Mouse (Mus musculus): ENCODE measurements around the gene Akap13.
A peak's percentile ranks its signal among the peaks of the same experiment; 100 is the strongest.

Gene Akap13

DNA sequence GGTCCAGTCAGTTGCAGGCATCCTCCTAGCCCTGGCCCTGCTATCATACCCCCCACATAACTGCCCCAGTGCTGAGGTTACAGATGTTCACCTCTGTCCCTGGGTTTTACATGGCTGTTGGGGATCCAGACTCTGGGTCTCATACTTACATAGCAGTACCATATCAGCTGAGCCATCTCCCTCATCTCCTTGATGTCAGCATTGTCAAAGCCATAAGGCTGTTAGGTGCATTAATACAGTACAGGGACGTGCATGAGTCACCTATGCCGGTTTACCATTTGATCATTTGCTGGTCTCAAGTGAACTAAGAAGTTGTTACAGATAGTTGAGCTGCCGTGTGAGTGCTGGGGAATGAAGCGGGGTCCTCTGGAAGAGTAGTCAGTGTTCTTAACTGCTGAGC, 174.3 kb downstream of the Akap13 start:
- no peak for DNase-seq (ENCODE audit: low read depth in 2 of 2, low spot score in 2 of 2)

DNA sequence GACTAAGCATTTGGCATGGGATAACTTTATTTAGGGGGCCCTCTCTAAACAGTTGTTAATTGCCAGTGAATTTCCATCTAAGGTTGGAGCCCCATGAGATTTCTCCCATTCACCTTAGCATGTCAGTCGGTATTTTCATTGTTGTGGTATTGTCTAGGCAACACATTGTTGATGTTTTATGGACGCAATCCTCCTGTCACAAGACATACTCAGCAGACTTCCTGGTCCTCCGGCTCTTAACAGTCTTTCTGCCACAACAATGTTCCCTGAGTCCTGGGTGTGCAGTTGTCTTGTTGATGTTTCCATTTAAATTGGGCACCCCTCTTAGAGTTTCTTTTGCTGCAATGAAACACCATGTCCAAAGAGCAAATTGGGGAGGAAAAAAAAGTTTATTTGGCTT, 177.6 kb downstream of the Akap13 start:
- no peak for DNase-seq (ENCODE audit: low read depth in 2 of 2, low spot score in 2 of 2)

DNA sequence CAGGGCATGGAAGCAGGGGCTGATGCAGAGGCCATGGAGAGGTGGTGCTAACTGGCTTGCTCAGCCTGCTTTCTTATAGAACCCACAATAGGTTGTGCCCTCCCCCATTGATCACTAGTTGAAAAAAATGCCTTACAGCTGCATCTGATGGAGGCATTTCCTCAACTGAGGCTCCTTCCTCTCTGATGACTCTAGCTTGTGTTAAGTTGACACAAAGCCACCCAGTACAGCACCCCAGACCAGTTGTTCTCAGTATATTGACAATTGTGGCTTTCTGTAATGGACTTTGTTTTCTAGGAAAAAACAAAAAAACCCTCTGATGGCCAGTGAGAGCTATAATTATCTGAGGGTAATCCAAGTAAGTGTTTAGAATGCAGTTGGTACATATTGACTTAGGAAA, 178.1 kb downstream of the Akap13 start:
- no peak for DNase-seq (ENCODE audit: low read depth in 2 of 2, low spot score in 2 of 2)

DNA sequence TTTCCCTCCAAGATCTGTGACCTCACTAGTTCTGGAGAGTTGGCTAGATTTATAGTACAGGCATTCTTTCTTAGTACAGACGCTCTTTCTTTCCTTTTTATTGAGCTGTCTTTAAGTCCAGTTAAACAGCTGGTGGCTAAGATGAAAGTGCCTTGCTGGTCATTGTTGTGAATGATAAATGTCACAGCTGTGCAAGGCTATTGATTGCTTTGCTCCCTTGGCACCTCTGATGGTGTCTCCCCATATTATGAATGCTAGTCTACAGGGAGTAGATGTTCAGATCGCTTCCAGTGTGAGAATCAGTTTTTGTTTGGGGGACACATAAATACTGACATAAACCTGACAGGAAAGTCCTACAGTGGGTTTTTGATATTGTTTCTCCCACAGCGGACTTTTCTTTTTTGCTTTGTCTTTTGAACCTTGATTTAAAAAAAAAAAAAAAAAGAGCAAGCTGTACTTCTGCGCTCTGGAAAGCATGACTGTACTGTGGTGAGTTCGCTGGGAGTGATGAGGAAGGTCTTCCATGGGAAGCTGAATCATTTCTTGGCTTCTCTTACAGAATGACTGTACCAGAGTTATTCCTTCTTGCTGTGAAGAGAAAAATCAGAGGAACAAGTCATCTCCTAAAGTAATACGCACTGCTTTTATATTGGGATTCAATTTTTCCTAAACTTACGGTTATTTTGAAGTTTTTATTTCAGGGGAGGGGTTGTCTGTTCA, 178.6 kb downstream of the Akap13 start:
- no peak for DNase-seq (ENCODE audit: low read depth in 2 of 2, low spot score in 2 of 2)

DNA sequence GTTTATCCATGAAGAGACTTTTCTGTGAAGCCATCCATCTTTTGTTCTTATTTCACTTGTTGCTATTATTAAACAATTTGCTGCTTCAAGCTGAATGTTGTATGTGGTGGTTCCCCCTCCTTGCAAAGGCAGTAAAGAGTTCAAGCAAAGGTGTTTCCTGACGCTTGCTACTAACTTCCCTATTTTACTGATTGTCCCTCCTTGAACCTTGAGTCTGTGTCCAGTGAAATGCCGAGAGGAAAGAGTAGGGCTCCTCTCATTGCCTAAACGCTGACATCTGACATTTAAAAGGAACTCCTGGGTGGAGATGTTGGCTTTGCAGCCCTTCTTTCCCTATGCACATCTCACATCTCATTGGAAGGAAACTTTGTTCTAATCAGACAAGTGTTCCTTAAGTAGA, 183.4 kb downstream of the Akap13 start:
- DNase-seq (ENCODE audit: low read depth in 2 of 2, low spot score in 2 of 2) = no peak

DNA sequence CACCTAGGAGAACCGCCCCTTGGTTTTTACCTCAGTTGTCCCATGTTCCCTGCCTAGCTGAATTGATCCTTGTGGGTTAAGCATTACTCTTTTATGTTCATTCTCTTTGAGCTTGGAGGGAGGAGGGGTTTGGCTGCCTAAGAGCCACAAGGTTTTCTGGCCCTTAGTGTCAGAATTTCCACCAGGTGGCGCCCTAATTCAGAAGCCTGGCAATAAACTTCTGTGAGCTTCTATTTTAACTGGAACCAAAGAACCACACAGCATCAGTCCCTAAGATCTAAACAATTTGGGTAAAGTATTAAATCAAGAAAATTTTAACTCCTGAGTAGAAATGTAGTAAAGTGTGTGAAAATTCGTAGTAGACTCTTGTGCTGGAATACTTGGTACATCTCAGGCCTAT, 184.2 kb downstream of the Akap13 start:
- peak; percentile 71 to 85 for DNase-seq (ENCODE audit: low read depth in 2 of 2, low spot score in 2 of 2)

DNA sequence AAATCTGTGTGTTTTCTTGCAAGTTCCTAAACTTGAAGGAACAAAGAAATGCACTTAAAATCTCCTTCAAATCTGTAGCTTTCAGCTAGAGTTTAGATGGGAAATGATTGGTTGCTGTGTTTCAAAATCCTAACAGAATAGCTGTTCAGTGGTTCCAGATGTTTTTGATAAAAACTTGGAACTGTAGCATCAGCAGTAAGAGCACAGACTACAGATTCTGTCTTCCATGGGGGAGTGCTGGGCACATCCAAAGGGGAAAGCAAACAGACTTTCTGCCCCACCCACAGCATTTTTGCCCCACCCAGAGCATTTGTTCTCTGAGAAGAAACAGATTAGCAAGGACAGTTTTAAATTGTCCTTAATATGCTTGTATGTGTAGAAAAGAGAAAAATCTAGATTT, 184.7 kb downstream of the Akap13 start:
- DNase-seq (ENCODE audit: low read depth in 2 of 2, low spot score in 2 of 2) = no peak

DNA sequence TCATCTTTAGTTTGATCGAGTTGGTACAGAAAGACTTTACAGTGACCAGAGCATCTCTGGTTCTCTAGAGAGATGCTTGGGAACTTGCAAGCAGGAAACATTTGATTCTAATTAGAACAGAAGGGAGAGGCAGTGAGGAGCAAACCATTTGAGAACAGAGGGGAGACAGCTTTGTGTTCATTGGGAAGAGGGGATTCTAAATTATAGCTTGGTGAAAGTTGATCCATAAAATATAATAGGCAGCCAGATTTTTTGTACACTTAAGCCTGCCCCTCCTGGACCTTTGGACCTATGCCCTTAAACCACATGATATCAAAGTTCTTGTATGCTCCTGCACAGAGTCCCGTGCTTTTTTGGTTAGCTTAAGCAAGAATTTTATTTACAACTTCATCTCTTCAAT, 185.3 kb downstream of the Akap13 start:
- no peak for DNase-seq (ENCODE audit: low read depth in 2 of 2, low spot score in 2 of 2)

DNA sequence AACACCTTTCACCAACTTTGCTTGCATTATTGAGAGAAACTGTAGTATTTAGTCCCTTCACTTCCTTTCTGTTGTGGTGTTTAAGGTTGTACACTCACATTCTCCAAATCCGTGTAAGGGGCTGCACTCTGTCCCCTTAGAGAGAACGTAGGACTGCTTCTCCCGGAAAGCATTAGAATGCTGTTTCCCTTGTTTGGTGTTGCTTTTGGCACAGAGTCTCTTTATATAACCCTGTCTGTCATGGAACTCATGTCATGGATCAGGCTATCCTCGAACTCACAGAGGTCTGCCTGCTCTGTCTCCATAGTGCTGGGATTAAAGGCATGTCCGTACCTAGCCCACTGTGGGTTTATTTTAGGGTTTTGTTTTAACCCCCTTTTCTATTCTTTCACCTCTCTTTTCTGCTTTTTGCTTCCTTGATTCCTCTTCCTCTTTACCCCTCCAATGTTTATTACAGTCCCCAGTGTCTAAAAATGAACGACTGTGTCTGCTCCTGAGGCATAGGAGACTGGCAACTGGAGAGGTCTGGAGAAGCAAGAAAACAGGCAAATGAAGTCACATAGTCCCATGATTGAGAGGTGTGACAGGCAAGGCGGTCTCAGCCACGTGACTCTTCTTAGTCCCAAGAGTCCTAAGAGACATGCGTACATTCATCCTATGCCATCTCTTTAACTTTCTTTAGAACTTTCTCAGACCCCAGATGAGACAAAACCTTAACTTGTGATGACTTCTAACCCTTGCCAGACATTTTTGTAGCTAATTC, 186.3 kb downstream of the Akap13 start:
- no peak for DNase-seq (ENCODE audit: low read depth in 2 of 2, low spot score in 2 of 2)

DNA sequence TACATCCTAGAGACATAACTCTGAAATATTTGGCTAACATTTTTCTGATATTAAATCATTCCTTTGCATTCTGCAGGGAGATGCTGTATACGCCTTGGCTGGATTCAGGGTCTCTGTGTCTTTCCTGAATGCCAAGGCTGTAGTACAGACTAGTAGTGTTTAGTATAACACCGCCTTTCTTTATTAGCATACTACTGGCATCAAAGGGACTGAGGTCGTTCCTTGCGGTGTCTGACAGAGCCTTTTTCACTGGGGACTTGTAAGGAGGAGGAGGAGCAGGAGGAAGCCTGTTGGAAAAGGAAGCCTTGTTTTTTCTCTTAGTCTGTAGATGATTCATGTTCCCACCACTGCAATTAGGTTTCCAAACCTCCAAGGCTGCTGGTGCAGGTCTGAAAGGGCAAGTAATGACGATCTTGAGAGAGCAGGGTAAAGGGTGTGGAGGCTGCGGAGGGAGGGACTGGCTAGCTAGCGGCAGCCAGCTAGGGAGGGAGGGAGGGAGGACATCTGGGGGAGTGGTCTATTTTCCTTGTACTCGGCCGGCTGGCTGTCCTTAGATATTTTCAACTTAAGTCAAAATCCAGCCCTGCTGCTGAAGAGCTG, 186.9 kb downstream of the Akap13 start:
- no peak for DNase-seq (ENCODE audit: low read depth in 2 of 2, low spot score in 2 of 2)

DNA sequence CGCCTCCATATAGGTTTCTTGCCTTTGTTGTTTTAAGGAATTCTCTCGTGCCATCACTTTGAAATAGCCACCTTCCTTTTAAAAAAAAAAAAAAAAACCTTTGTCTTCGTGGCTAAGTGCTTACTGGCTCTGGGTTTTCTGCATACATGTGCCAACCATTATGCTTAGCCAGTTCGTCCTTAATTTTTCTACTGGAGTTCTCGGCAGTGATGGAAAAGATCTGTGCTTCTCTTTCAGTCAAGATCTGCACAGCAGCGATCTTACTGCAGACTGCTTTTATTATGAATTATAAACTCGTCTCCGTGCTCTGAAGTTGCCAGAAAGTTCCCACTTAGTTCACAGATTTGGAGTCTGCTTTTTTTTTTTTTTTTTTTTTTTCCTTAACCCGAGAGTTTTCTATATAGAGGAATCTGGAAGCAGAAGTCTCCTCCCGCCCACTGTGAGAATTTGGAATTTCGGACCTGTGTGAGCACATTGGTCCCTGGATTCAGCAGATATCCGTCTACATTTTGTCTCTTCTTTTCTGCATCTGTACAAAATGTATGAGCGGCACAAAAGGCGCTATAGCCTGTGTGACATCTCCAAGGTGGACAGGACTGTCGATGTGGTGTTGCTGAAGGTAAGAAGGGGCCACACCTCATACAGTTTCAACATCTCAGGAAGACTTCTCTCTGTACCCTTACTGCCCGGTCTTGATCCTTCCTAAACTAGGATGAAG, 187.7 kb downstream of the Akap13 start:
- DNase-seq (ENCODE audit: low read depth in 2 of 2, low spot score in 2 of 2) = no peak

DNA sequence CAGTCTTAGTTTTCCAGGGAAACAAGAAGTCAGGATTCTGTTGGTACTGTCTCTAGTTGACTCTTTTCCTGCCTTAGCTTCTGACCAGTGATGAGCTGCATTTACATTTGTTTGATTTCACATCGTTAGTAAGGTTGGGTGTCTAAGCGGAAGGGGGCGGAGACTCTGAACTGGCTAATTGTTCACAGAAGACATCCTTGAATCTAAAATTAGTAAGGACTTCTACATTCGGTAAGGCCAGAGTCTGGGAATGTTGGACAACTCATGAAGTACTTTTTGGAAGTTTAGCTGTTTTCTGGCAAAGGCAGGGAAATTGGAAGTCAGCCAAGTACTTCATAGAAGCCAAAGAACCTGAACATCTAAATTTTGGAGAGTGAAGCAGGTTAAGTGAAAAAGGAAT, 188.7 kb downstream of the Akap13 start:
- DNase-seq (ENCODE audit: low read depth in 2 of 2, low spot score in 2 of 2) = no peak

DNA sequence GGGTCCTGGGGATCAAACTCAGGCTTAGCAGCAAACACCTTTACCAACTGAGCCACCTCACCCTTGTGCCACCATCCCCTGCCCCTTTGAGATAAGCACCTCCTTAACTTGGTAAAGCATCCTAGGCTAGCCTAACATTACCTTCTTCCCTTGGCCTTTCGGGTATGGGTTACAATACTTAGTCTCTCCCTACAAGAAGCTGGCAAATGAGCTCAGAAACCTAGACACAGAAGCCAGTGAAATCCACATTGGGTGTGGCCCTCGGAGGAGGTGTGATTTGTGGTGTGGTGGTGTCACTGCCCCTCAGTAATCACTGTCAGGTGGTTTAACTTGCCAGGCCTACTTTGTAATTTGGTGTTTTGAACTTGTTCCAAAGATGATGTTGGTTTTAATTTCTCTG, 189.3 kb downstream of the Akap13 start:
- DNase-seq (ENCODE audit: low read depth in 2 of 2, low spot score in 2 of 2) = no peak

DNA sequence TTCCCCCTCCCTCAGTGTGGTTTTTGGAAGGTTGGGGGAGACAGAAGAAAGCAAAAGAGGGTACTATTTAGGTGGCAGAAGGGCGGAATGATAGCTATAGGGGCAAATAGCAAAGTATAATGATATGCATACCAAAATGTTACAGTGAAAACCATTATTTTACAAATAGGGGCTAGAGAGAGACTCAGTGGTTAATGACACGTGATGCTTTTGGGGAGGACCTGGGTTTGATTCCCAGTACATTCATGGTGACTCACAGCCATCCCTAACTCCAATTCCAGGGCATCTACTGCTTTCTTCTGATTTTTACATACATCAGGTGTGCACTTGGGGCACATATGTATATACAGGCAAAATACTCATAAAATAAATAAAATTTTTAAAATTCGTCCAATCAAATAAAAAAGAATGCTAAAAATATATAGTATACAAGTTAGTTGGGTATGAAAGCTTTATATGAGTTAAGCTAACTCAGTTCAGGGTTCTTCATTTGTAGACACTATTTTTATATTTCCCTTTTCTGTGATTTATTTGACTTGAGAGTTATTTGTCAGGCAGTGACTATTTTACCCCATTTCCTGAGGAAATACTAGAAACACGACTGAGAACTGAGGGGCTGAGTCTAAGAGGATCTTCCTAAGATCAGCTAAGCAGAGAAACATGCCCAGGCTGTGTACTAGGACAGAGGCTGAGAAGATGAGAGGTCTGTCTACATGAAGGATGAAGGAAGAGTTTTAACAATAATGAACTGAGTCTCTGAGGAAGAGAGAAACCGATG, 190.0 kb downstream of the Akap13 start:
- no peak for DNase-seq (ENCODE audit: low read depth in 2 of 2, low spot score in 2 of 2)

DNA sequence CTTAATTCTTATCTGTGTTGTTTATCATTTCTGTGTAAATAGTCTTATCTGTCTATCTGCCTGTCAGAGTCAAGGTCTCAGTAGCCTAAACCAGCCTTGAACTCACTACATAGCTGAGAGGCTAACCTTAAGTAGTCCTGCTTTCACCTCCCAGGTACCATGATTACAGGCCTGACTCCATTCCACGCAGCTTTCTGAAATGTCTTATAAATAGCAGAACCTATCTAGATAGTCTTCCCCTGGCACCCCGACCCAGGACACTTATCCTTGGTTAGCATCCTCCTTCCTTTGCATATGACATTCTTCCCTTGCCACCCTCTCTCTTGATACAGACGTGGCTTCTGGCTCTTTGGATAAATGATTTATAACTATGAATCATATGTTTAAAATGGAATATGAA, 192.7 kb downstream of the Akap13 start:
- DNase-seq (ENCODE audit: low read depth in 2 of 2, low spot score in 2 of 2) = no peak

DNA sequence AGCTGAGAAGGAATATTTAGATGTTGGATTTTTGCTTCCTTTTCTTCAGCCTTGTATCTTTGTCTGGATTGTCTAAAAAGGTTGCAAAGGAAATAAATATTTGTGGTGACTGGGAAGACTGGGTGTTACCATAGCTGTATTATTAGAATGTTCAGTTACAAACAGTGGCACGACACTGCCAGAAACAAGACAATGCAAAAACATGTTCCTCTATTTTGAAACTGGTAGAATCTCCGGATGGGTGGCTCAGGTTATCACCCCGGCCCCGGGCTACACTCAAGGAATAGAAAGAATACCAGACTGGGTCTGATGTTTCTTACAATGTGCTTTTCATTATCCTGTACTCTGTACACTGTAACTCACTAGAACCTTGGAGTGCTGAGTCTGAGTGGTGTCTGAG, 193.6 kb downstream of the Akap13 start:
- DNase-seq (ENCODE audit: low read depth in 2 of 2, low spot score in 2 of 2) = no peak

DNA sequence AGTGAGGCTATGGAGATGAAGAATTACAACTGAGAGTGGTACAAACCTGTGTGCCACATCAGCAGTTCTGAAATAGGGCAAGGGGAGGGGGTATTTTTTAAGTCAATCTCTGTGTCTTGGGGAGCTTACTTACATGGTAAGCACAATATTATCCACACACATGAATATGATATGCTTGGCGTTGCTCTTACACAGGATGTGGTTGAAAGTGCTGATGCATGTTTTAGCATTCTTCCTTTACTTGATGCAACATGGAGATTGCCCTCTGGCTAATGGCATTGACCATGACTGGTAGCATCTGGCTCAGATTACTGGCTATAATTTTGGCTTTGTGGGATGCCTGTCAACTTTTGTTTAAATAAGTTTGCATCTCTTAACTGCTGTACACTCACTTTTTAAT, 194.6 kb downstream of the Akap13 start:
- DNase-seq (ENCODE audit: low read depth in 2 of 2, low spot score in 2 of 2) = no peak

DNA sequence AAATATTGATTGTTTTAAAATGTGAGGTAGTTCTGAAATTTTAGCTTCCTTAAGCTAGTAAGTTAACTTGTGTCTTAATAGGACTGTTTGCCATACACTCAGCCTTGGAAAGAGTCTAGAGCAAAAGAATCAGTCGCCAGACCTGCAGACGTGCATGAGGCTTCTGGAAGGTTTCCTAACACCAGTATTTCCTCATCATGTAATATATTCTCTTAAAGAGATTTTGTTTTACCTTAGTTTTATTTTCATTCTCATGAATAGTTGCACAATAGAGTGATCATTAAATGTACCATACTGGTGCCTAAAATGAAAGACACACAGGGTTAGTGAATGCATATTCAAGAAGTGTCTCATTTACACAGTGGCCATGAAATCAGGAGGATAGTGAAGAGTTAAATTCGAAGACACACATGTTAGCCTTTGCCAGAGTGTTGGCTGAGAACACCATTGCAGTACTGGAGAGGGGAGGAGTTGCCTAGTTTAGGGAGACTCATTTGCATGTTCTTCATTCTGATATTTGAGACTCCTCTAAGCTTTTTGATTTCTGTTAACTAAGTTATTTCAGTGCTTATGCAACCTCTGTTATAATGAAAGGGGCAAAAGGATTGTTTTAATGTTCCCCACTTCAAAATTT, 198.5 kb downstream of the Akap13 start:
- DNase-seq (ENCODE audit: low read depth in 2 of 2, low spot score in 2 of 2) = no peak

DNA sequence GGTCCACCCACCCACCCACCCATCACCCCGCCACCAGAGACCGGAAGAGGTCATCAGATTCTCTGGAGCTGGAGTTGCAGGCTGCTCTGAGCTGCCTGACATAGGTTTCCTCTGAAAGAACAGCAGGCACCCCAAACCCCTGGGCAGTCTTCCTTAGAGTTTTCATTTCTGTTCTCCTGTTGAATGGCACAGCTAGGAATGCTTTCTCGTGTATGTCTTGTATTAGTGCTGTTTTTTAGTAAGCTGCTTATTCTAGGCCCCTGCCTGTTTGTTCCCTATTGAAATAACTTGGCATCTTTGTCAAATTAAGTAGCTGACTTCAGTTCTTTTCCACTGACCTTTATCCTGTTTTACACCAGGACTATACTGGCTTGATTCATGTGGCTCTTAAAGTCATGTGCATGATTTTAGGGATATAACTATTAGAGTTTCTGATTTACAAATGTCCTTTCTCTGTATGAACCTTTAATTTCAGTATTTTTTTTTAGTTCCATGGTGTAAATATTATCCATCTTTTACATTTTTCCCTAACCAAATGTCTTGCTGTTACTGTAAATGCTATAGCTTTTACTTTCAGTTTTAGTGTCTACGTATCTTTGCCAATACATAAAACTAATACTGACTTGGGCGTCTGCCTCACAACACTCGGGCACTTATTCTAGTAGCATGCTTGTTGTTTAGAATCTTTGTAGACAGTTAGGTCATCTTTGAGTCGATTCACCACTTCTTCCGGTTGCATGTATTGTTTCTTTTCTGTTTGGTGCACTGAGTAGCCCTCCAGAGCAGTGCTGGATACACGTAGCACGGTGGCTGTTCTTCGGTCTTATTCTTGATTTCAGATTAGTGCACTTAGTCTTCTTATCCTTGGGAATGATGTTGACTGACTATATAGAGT, 200.1 kb downstream of the Akap13 start:
- DNase-seq (ENCODE audit: low read depth in 2 of 2, low spot score in 2 of 2) = peak; percentile 23 to 41

Measured in CD8-positive naive resting alpha-beta T cell, adult 2 months (primary cell).